ENCODE assay signal across 10 mouse cellular contexts in genomic region chr2:12053404-12054164, GRCm38 (mm10).
DNase-seq lines count a peak whose midpoint lies in the region; ATAC-seq and TF ChIP-seq lines count a peak whose summit lies in the region.
"Had no signal": no experiment of that assay in that cellular context is flagged by ENCODE, and none has a peak within 500 bp of the region (broad histone marks: within the 10 kb centered on the region; RNA-seq: fewer than 3 reads in every experiment).

No protein-coding gene starts in this region.

- no peak overlapping the region for H3K9ac ChIP-seq in hindbrain, embryonic 13.5 days
- H3K9ac ChIP-seq: limb, embryonic 12.5 days had no signal

- no peak for TF ChIP-seq CTCF in kidney, adult 2 months (conservative IDR thresholded peaks at IDR 0.05; ENCODE audit: insufficient read depth, insufficient read length, low read depth, low read length)

- H3K4me1 ChIP-seq in kidney, adult 2 months (ENCODE audit: control insufficient read depth, insufficient read depth, low read length), result no peaks in the 10 kb centered on the region
- no peaks in the 10 kb centered on the region for H3K4me1 ChIP-seq in brown adipose tissue, adult 24 weeks (ENCODE audit: control insufficient read depth, insufficient read depth, insufficient read length, low read length)
- no peaks in the 10 kb centered on the region for H3K4me1 ChIP-seq in hindbrain, embryonic 13.5 days (replicated peaks)

- DNase-seq in kidney, adult 2 months, result peak; percentile 12
- DNase-seq in kidney, adult 18-20 months, result no peak
- peak; percentile 80 for DNase-seq in 3T3-L1 (ENCODE audit: low read depth, low spot score)
- peak; percentile 13 to 32 for DNase-seq in kidney, postnatal 4 days
- no peak for DNase-seq in layer of hippocampus, postnatal 25 days (ENCODE audit: extremely low spot score in 1 of 2, low spot score in 1 of 2)
- DNase-seq in c-Kit-positive CD71-positive TER-119-positive erythroid progenitor cells, embryonic 14.5 days (ENCODE audit: low spot score), result no peak
- DNase-seq: cerebellum, adult 8-10 months had no signal

- H3K4me2 ChIP-seq in hindbrain, embryonic 13.5 days, result no peak overlapping the region
- H3K4me2 ChIP-seq: limb, embryonic 12.5 days had no signal

- H3K4me3 ChIP-seq in kidney, adult 2 months (ENCODE audit: insufficient read depth, low read depth, low read length), result no peak overlapping the region
- H3K4me3 ChIP-seq in brown adipose tissue, adult 24 weeks (ENCODE audit: insufficient read depth, low read depth, low read length), result no peak overlapping the region
- H3K4me3 ChIP-seq in hindbrain, embryonic 13.5 days, result no peak overlapping the region
- H3K4me3 ChIP-seq: limb, embryonic 12.5 days had no signal

- peak overlapping the region; percentile 43 for H3K27ac ChIP-seq in kidney, adult 2 months (ENCODE audit: insufficient read depth, low read depth, low read length)
- peak overlapping the region; percentile 64; the same call in 1 of the 2 replicates for H3K27ac ChIP-seq in brown adipose tissue, adult 24 weeks (replicated peaks; ENCODE audit: low read depth, low read length)
- no peak overlapping the region for H3K27ac ChIP-seq in hindbrain, embryonic 13.5 days
- H3K27ac ChIP-seq: limb, embryonic 12.5 days had no signal

- H3K36me3 ChIP-seq in kidney, adult 2 months (ENCODE audit: control insufficient read depth, insufficient read depth, low read length), result no peaks in the 10 kb centered on the region
- no peaks in the 10 kb centered on the region for H3K36me3 ChIP-seq in hindbrain, embryonic 13.5 days
- H3K36me3 ChIP-seq: limb, embryonic 12.5 days had no signal

- no peak for TF ChIP-seq POLR2A in kidney, adult 2 months (IDR thresholded peaks at IDR 0.05; ENCODE audit: low read depth, low read length)

- no peaks in the 10 kb centered on the region for H3K27me3 ChIP-seq in kidney, adult 2 months (replicated peaks; ENCODE audit: control insufficient read depth, insufficient read depth, low read length)
- H3K27me3 ChIP-seq in hindbrain, embryonic 13.5 days, result 0 out of 2 replicates have a peak, but pooled peaks cover 3% of the 10 kb centered on the region
- H3K27me3 ChIP-seq: limb, embryonic 12.5 days had no signal

- WGBS in kidney, adult 2 months, result 55% methylated on average over 8 of the region's 8 CpGs
- 62% methylated on average over 8 of the region's 8 CpGs for WGBS in hindbrain, embryonic 13.5 days

- no peaks in the 10 kb centered on the region for H3K9me3 ChIP-seq in hindbrain, embryonic 13.5 days
- H3K9me3 ChIP-seq: limb, embryonic 12.5 days had no signal

- no peak for ATAC-seq in hindbrain, embryonic 13.5 days (ENCODE audit: low FRiP score)

Comparison
In these comparisons a context has a peak if more than half of its experiments do, and no peak if none do; other contexts are left out.
1. DNase-seq: peak in kidney, adult 2 months (single experiment), 3T3-L1 (single experiment) and kidney, postnatal 4 days (2 of 2); none in kidney, adult 18-20 months (single experiment), layer of hippocampus, postnatal 25 days (0 of 2) and c-Kit-positive CD71-positive TER-119-positive erythroid progenitor cells, embryonic 14.5 days (single experiment).